Mouse (Mus musculus): ENCODE results near the gene Ninl. TPM values are rescaled to one million over a fixed set of nuclear protein-coding genes. Genes with fewer than 3 reads are reported as not detected.

Gene Ninl
- polyA plus RNA-seq, 1 experiment from 2014 or later = 4.0 TPM

- Histone ChIP-seq H3K4me1 (ENCODE audit: insufficient read depth) (peaks cover 30% of the 10 kb centered on the region), H3K9me3 (ENCODE audit: low read length) (no peaks in the 10 kb centered on the region), H3K27me3 (ENCODE audit: insufficient read depth, low read length) (no peaks in the 10 kb centered on the region), H3K4me2 (ENCODE audit: low read depth, low read length) (peak overlapping the region; percentile 76), H3K27ac (ENCODE audit: low read depth) (peak overlapping the region; percentile 90), H3K4me3 (ENCODE audit: low read depth, low read length) (peak overlapping the region; percentile 90), H3K36me3 (replicated peaks; ENCODE audit: insufficient read depth, low read length) (peaks cover 4% of the 10 kb centered on the region; the same call in 1 of the 2 replicates), H3K9ac (replicated peaks) (peak overlapping the region; percentile 96)
- no peak for TF ChIP-seq CTCF (IDR thresholded peaks at IDR 0.05; ENCODE audit: low read depth)
- peak; percentile 92 for TF ChIP-seq EP300 (IDR thresholded peaks at IDR 0.05; ENCODE audit: low read depth)
- ATAC-seq (peak; percentile 22), DNase-seq (no peak)
- WGBS (ENCODE audit: insufficient replicate concordance) = 76% methylated on average over 1 of the region's 1 CpGs
These were observed 1.9 kb downstream of the Ninl start for GRCm38 (mm10) chr2:151037292-151037691.

GRCm38 (mm10) chr2:151036721-151037120 lies 2.5 kb downstream of the Ninl start:
- Histone ChIP-seq H3K27me3 (ENCODE audit: insufficient read depth, low read length) (no peaks in the 10 kb centered on the region), H3K4me2 (ENCODE audit: low read depth, low read length) (peak overlapping the region; percentile 76), H3K9ac (replicated peaks) (peak overlapping the region; percentile 96), H3K4me3 (ENCODE audit: low read depth, low read length) (peak overlapping the region; percentile 90), H3K27ac (ENCODE audit: low read depth) (peak overlapping the region; percentile 90), H3K9me3 (ENCODE audit: low read length) (no peaks in the 10 kb centered on the region), H3K36me3 (replicated peaks; ENCODE audit: insufficient read depth, low read length) (peaks cover 4% of the 10 kb centered on the region; the same call in 1 of the 2 replicates), H3K4me1 (ENCODE audit: insufficient read depth) (peaks cover 30% of the 10 kb centered on the region)
- ATAC-seq (no peak), DNase-seq (no peak)
- TF ChIP-seq EP300 (IDR thresholded peaks at IDR 0.05; ENCODE audit: low read depth) = no peak
- TF ChIP-seq CTCF (IDR thresholded peaks at IDR 0.05; ENCODE audit: low read depth) = no peak
- WGBS (ENCODE audit: insufficient replicate concordance) = 51% methylated on average over 2 of the region's 2 CpGs

- ATAC-seq = no peak
- peak overlapping the region; percentile 22; the same call in 1 of the 2 replicates for H3K27ac ChIP-seq (ENCODE audit: low read depth)
These were observed 4.7 kb downstream of the Ninl start for GRCm38 (mm10) chr2:151034435-151034834.

GRCm38 (mm10) chr2:151021158-151021557 lies 18.0 kb downstream of the Ninl start:
- Histone ChIP-seq H3K4me2 (ENCODE audit: low read depth, low read length) (no peak overlapping the region), H3K4me3 (ENCODE audit: low read depth, low read length) (no peak overlapping the region), H3K9me3 (ENCODE audit: low read length) (no peaks in the 10 kb centered on the region), H3K36me3 (replicated peaks; ENCODE audit: insufficient read depth, low read length) (no peaks in the 10 kb centered on the region), H3K27me3 (ENCODE audit: insufficient read depth, low read length) (no peaks in the 10 kb centered on the region), H3K27ac (ENCODE audit: low read depth) (no peak overlapping the region), H3K9ac (replicated peaks) (no peak overlapping the region), H3K4me1 (ENCODE audit: insufficient read depth) (no peaks in the 10 kb centered on the region)
- 87% methylated on average over 10 of the region's 10 CpGs for WGBS (ENCODE audit: insufficient replicate concordance)
- no peak for DNase-seq
- no peak for ATAC-seq
- TF ChIP-seq EP300 (IDR thresholded peaks at IDR 0.05; ENCODE audit: low read depth) (no peak), CTCF (IDR thresholded peaks at IDR 0.05; ENCODE audit: low read depth) (no peak)

More at GRCm38 (mm10) chr2:151034435-151034834, 4.7 kb downstream of the Ninl start:
- H3K27me3 ChIP-seq (ENCODE audit: insufficient read depth, low read length) = no peaks in the 10 kb centered on the region
- no peak overlapping the region for H3K9ac ChIP-seq (replicated peaks)
- TF ChIP-seq CTCF (IDR thresholded peaks at IDR 0.05; ENCODE audit: low read depth) (no peak), EP300 (IDR thresholded peaks at IDR 0.05; ENCODE audit: low read depth) (no peak)
- H3K4me3 ChIP-seq (ENCODE audit: low read depth, low read length) = no peak overlapping the region
- WGBS (ENCODE audit: insufficient replicate concordance) = 84% methylated on average over 3 of the region's 3 CpGs
- DNase-seq = no peak
- H3K4me2 ChIP-seq (ENCODE audit: low read depth, low read length) = no peak overlapping the region
- no peaks in the 10 kb centered on the region for H3K9me3 ChIP-seq (ENCODE audit: low read length)
- H3K36me3 ChIP-seq (replicated peaks; ENCODE audit: insufficient read depth, low read length) = peaks cover 4% of the 10 kb centered on the region; the same call in 1 of the 2 replicates
- H3K4me1 ChIP-seq (ENCODE audit: insufficient read depth) = peaks cover 24% of the 10 kb centered on the region

- Histone ChIP-seq H3K27me3 (ENCODE audit: insufficient read depth, low read length) (no peaks in the 10 kb centered on the region), H3K27ac (ENCODE audit: low read depth) (no peak overlapping the region), H3K4me3 (ENCODE audit: low read depth, low read length) (no peak overlapping the region), H3K9me3 (ENCODE audit: low read length) (no peaks in the 10 kb centered on the region), H3K4me1 (ENCODE audit: insufficient read depth) (peaks cover 3% of the 10 kb centered on the region), H3K36me3 (replicated peaks; ENCODE audit: insufficient read depth, low read length) (no peaks in the 10 kb centered on the region), H3K9ac (replicated peaks) (no peak overlapping the region), H3K4me2 (ENCODE audit: low read depth, low read length) (no peak overlapping the region)
- no peak for ATAC-seq
- DNase-seq = no peak
- TF ChIP-seq EP300 (IDR thresholded peaks at IDR 0.05; ENCODE audit: low read depth) = no peak
- no peak for TF ChIP-seq CTCF (IDR thresholded peaks at IDR 0.05; ENCODE audit: low read depth)
- WGBS (ENCODE audit: insufficient replicate concordance) = 62% methylated on average over 2 of the region's 2 CpGs
These were observed 23.9 kb downstream of the Ninl start for GRCm38 (mm10) chr2:151015316-151015715.

- 43% methylated on average over 1 of the region's 1 CpGs for WGBS (ENCODE audit: insufficient replicate concordance)
- Histone ChIP-seq H3K9ac (replicated peaks) (no peak overlapping the region), H3K36me3 (replicated peaks; ENCODE audit: insufficient read depth, low read length) (no peaks in the 10 kb centered on the region), H3K27ac (ENCODE audit: low read depth) (peak overlapping the region; percentile 46; the same call in 1 of the 2 replicates), H3K27me3 (ENCODE audit: insufficient read depth, low read length) (peaks cover 5% of the 10 kb centered on the region; the same call in 1 of the 2 replicates), H3K4me3 (ENCODE audit: low read depth, low read length) (no peak overlapping the region), H3K4me1 (ENCODE audit: insufficient read depth) (peaks cover 17% of the 10 kb centered on the region), H3K9me3 (ENCODE audit: low read length) (no peaks in the 10 kb centered on the region), H3K4me2 (ENCODE audit: low read depth, low read length) (peak overlapping the region; percentile 24)
- TF ChIP-seq CTCF (IDR thresholded peaks at IDR 0.05; ENCODE audit: low read depth) (no peak), EP300 (IDR thresholded peaks at IDR 0.05; ENCODE audit: low read depth) (peak; percentile 92)
- DNase-seq (no peak), ATAC-seq (peak; percentile 40)
These were observed 27.9 kb downstream of the Ninl start for GRCm38 (mm10) chr2:151011273-151011672.

Data from liver, postnatal 0 days (tissue).